Mouse (Mus musculus): Measurements from ENCODE around the gene Sell.
"Not testable (repeated sequence)": the region's sequence is repeated elsewhere in the genome, so short reads cannot be mapped to it uniquely, and the experiment has no call there.

Sell gene

GRCm38 (mm10) chr1:164061925-164062324 lies at the start of gene Sell:
TSS of gene Sell (plus strand) at chr1:164061982.
- no peak for DNase-seq (ENCODE audit: inconsistent ontology term)

- no peak for DNase-seq (ENCODE audit: inconsistent ontology term)
Observed at GRCm38 (mm10) chr1:164014616-164015015, 47.2 kb upstream of the Sell start.

DNA sequence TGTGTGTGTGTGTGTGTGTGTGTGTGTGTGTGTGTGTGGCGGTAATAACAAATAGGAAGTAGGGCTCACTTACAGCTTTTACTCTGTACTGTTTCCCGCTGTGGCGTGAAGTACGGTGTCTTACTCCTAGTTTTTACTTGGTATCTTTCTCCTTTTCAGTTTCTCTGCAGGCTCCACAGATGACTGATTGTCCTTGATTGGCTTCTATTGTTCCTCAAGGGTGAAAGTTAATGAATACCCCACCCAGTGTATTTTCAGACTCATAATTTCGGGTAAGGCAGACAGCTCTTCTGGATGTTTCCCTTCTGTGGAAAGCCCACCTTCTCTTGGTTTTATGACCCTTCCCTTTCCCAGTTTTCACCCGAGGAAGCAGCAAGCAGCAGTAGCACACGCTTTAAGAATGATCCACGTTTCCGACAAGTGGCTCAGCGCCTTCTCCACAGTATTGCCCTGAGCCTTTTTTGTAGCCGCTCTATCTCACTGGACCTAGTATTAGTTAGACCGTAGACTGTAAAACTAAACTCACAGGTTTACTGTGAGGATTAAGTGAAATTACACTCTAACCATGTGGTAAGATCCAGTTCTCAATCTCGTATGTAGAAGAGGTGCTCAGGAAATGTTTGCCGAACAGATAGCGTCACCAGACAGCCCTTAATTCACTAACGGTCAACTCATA lies 43.4 kb upstream of the Sell start:
- no peak for DNase-seq (ENCODE audit: inconsistent ontology term)

DNA sequence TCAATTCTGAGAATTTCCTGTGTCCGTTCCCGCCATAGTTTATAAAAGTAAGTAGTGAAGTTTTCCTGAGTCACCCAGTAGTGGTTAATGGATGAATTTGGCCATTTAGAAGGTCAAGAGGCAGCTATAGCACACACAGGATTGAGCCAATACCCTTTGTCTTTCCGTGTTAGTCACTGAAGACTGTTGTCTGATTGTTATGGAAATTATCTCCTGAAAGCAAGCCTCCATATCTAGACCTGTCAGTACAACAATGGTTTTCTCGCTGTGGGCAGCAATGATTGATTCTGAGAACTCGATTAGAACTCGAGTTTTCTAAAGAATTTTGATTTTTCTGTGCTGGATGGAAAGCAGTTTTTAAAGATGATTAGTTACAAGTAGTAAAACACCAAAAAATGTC lies 42.0 kb upstream of the Sell start:
- DNase-seq (ENCODE audit: inconsistent ontology term), result no peak

- DNase-seq (ENCODE audit: inconsistent ontology term), result not testable (repeated sequence)
Observed at GRCm38 (mm10) chr1:164020746-164021145, 41.0 kb upstream of the Sell start.

DNA sequence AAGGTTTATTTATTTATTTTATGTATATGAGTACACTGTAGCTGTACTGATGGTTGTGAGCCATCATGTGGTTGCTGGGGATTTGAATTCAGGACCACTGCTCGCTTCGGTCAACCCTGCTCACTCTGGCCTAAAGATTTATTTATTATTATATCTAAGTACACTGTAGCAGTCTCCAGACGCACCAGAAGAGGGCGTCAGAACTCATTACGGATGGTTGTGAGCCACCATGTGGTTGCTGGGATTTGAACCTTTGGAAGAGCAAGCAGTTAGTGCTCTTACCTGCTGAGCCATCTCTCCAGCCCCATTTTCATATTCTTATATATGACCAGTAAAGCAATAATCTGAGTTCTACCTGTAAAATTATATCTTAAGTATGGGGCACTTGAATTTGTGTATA lies 39.7 kb upstream of the Sell start:
- DNase-seq (ENCODE audit: inconsistent ontology term), result not testable (repeated sequence)

- DNase-seq (ENCODE audit: inconsistent ontology term), result no peak
Observed at GRCm38 (mm10) chr1:164025685-164026084, 36.1 kb upstream of the Sell start.

GRCm38 (mm10) chr1:164027416-164027815 lies 34.4 kb upstream of the Sell start:
- DNase-seq (ENCODE audit: inconsistent ontology term), result no peak

DNA sequence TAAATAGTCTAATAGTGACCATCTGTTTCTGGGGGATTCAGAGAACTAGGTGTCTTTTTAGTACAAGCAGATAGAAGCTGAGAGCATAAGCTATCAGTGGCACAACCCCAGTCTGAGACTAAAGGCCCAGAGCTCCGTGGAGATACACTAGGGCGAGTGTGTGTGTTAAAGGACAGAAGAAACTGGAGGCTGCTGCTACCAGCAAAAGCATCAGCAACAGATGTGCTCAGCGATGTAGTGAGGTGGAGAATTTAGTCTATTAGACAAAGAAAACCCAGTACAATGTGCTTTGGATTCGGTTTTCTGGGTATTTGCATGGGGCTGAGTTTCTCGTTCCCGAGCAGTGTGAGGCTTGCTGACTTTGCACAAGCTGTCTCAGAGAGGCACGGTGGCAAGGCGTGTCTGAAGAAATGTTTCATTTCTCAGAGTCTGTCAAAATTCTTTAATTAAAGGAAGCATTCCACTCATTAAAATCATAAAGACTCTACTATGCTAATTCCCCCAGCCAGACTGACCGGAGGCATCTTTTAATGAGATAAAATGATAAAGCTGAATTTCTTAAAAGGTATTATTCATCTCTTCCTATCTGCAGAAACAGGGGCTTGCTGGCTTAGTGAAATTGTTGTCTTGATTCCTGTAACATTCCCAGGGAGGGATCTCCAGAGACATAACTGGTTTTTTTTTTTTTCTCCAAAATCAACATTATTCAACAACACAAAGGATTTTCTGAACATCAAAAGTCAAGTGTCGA lies 21.2 kb upstream of the Sell start:
- DNase-seq (ENCODE audit: inconsistent ontology term), result no peak

- DNase-seq (ENCODE audit: inconsistent ontology term), result no peak
Observed at GRCm38 (mm10) chr1:164043549-164043948, 18.2 kb upstream of the Sell start.

DNA sequence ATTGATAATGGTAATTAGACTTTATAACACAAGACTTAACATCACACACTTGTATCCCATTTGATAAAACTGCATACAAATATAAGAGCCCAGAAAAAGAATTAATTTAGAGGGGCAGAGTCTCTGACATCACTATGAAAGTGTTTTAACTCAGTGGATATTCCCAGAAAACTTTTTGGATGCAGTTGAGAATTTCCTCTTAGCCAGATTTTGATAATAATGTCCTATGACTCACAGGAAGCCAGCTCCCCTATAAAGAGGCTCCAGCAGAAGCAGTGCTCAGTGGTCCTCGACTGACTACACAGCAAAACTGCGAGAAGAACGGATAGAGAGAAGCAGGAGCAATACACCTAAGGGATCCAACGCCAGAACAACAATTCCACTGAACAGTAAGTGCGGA lies 13.8 kb upstream of the Sell start, which contains the start of gene Sele:
Gene Sele (plus strand): TSS at position 301 of the 400 bp plus-strand sequence.
- no peak for DNase-seq (ENCODE audit: inconsistent ontology term)

DNA sequence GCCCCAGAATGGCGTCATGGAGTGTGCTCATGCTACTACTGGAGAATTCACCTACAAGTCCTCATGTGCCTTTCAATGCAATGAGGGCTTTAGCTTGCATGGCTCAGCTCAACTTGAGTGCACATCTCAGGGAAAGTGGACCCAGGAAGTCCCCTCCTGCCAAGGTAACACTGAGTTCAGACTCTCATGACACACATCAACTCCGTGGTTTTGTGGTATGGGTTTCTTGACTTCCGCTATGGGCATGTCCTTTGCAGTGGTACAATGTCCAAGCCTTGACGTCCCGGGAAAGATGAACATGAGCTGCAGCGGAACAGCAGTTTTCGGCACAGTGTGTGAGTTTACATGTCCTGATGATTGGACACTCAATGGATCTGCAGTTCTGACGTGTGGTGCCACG lies 8.2 kb upstream of the Sell start:
- DNase-seq (ENCODE audit: inconsistent ontology term), result no peak

DNA sequence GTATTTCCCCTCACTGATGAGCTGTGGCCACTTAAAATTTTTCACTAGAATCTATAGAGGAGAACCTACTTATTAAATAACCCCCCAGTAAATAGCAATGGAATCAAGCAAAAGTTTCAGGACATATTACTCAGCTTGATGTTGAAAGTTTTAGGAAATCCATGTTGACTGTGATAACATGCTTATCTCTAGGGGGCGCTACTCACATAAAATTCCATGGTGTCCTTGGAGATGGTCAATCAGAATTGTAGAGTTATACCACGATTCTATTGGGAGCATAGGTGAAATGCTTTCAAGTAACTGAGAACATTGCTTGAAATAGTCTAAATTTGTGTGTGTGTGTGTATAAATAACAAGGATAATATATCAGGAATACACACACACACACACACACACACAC lies 7.0 kb upstream of the Sell start:
- no peak for DNase-seq (ENCODE audit: inconsistent ontology term)

GRCm38 (mm10) chr1:164060071-164060470 lies 1.7 kb upstream of the Sell start:
- no peak for DNase-seq (ENCODE audit: inconsistent ontology term)

GRCm38 (mm10) chr1:164061278-164061677 lies 504 bp upstream of the Sell start:
- DNase-seq (ENCODE audit: inconsistent ontology term), result peak; percentile 22

DNA sequence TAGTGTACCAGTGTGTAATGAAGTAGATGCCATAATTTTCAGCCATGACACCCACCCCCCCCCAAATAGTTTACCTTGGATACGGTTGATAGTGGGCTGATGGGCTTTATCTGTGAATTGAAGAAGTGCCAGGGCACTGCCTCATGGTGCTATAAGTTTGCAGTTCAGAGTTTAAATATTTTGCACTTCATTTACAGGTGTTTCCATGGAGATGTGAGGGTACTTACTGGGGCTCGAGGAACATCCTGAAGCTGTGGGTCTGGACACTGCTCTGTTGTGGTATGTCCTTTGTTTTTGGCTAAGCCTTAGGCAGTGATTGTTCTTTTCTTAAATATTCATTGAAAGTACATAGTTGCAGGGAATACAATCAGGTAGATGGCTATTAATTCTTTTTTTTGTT lies 1.1 kb downstream of the Sell start:
- no peak for DNase-seq (ENCODE audit: inconsistent ontology term)

- no peak for DNase-seq (ENCODE audit: inconsistent ontology term)
Observed at GRCm38 (mm10) chr1:164063745-164064144, 2.0 kb downstream of the Sell start.

DNA sequence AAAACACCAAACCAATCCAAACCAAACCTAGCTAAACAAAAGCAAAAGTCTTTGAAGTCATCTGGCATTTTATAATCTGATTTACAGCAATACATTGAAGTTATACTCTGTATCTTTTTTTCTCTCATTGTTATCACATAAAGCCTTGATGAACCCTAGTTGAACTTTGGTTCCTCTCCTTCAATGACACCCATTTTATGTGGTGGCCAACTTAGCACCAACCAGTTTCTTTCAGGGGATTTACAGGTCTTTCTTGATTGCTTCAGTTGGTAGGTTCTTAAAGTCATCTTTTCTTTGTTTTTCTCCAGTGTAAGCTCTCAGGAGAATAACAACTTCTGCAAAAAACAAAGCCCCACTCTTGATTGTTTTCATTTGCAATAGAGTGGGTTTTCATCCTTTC lies 7.5 kb downstream of the Sell start:
- no peak for DNase-seq (ENCODE audit: inconsistent ontology term)

- DNase-seq (ENCODE audit: inconsistent ontology term), result no peak
Observed at GRCm38 (mm10) chr1:164070461-164070860, 8.7 kb downstream of the Sell start.

DNA sequence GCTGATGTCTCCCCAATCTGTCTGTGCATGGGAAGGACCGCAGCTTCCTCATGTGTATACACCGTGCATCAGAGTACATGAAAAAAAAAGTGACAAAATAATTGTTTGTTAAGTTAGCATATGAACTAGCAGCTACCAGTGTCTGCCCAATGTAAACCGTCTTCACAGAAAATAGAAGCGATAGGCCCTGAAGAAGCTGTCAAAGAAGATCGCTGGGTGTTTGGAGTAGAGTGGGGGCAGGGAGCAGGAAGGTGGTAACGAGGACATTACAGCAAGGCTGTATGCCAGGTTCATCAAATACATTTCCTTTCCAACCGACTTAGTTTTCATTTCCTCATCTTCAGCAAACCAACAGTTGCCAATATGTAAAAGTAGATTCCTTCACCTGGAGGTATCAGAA lies 9.3 kb downstream of the Sell start:
- no peak for DNase-seq (ENCODE audit: inconsistent ontology term)

DNA sequence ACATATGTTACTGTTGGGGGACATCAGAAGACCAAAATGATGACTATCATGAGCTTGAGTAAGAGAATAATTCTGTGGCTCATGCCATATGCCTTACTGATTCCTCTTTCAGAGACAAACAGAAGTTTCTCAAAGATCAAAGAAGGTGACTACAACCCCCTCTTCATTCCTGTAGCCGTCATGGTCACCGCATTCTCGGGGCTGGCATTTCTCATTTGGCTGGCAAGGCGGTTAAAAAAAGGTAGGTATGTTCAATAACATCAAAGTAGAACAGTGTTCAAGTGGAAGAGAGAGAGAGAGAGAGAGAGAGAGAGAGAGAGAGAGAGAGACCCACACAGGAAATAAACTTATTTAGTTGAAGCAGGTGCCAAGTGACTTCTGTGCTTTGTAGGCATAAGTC lies 10.2 kb downstream of the Sell start:
- no peak for DNase-seq (ENCODE audit: inconsistent ontology term)

- no peak for DNase-seq (ENCODE audit: inconsistent ontology term)
Observed at GRCm38 (mm10) chr1:164073091-164073490, 11.3 kb downstream of the Sell start.

GRCm38 (mm10) chr1:164073803-164074202 lies 12.0 kb downstream of the Sell start:
- DNase-seq (ENCODE audit: inconsistent ontology term), result no peak

Data from Muller cell, postnatal 12 days (primary cell).